Mouse (Mus musculus): Measurements from ENCODE around the gene Atoh1. TPM values are rescaled to one million over a fixed set of nuclear protein-coding genes. Genes with fewer than 3 reads are reported as not detected.
A peak's percentile ranks its signal among the peaks of the same experiment; 100 is the strongest.

Gene Atoh1
- polyA plus RNA-seq, 1 experiment from 2014 or later: not detected

GRCm38 (mm10) chr6:64731621-64732320 lies 2.8 kb downstream of the Atoh1 start:
- Histone ChIP-seq H3K4me1 (peaks cover 39% of the 10 kb centered on the region), H3K36me3 (replicated peaks) (no peaks in the 10 kb centered on the region), H3K4me3 (replicated peaks) (no peak overlapping the region), H3K9me3 (no peaks in the 10 kb centered on the region), H3K4me2 (no peak overlapping the region), H3K9ac (no peak overlapping the region), H3K27me3 (peaks cover 93% of the 10 kb centered on the region), H3K27ac (no peak overlapping the region)
- 2% methylated on average over 8 of the region's 8 CpGs for WGBS
- ATAC-seq (ENCODE audit: low FRiP score): no peak

GRCm38 (mm10) chr6:64733311-64733710 lies 4.4 kb downstream of the Atoh1 start:
- ATAC-seq (ENCODE audit: low FRiP score): no peak
- H3K27ac ChIP-seq: no peak overlapping the region
- no peaks in the 10 kb centered on the region for H3K9me3 ChIP-seq
- H3K27me3 ChIP-seq: peaks cover 83% of the 10 kb centered on the region
- no peak overlapping the region for H3K4me2 ChIP-seq
- H3K9ac ChIP-seq: no peak overlapping the region
- peaks cover 31% of the 10 kb centered on the region for H3K4me1 ChIP-seq
- 1% methylated on average over 4 of the region's 4 CpGs for WGBS
- H3K36me3 ChIP-seq (replicated peaks): no peaks in the 10 kb centered on the region
- H3K4me3 ChIP-seq (replicated peaks): no peak overlapping the region

- Histone ChIP-seq H3K4me1 (peaks cover 19% of the 10 kb centered on the region), H3K27me3 (peaks cover 76% of the 10 kb centered on the region), H3K9ac (peak overlapping the region; percentile 45), H3K4me2 (peak overlapping the region; percentile 98), H3K9me3 (no peaks in the 10 kb centered on the region), H3K4me3 (replicated peaks) (peak overlapping the region; percentile 51), H3K36me3 (replicated peaks) (no peaks in the 10 kb centered on the region), H3K27ac (no peak overlapping the region)
- peak; percentile 73 for ATAC-seq (ENCODE audit: low FRiP score)
- under 1% methylated on average over 54 of the region's 54 CpGs for WGBS
Measured at GRCm38 (mm10) chr6:64734441-64735320, 5.8 kb downstream of the Atoh1 start.

- peaks cover 11% of the 10 kb centered on the region for H3K4me1 ChIP-seq
- ATAC-seq (ENCODE audit: low FRiP score): no peak
- no peak overlapping the region for H3K9ac ChIP-seq
- no peak overlapping the region for H3K4me2 ChIP-seq
- no peak overlapping the region for H3K27ac ChIP-seq
- no peaks in the 10 kb centered on the region for H3K9me3 ChIP-seq
- no peaks in the 10 kb centered on the region for H3K36me3 ChIP-seq (replicated peaks)
- no peak overlapping the region for H3K4me3 ChIP-seq (replicated peaks)
- 74% methylated on average over 4 of the region's 4 CpGs for WGBS
- peaks cover 68% of the 10 kb centered on the region for H3K27me3 ChIP-seq
Measured at GRCm38 (mm10) chr6:64736317-64736716, 7.4 kb downstream of the Atoh1 start.

GRCm38 (mm10) chr6:64742915-64743489 lies 14.1 kb downstream of the Atoh1 start:
- H3K9me3 ChIP-seq: no peaks in the 10 kb centered on the region
- H3K27ac ChIP-seq: no peak overlapping the region
- no peak overlapping the region for H3K9ac ChIP-seq
- no peaks in the 10 kb centered on the region for H3K4me1 ChIP-seq
- no peaks in the 10 kb centered on the region for H3K36me3 ChIP-seq (replicated peaks)
- H3K27me3 ChIP-seq: peaks cover 11% of the 10 kb centered on the region; the same call in 1 of the 2 replicates
- no peak overlapping the region for H3K4me3 ChIP-seq (replicated peaks)
- no peak overlapping the region for H3K4me2 ChIP-seq
- ATAC-seq (ENCODE audit: low FRiP score): no peak
- WGBS: 91% methylated on average over 2 of the region's 2 CpGs

GRCm38 (mm10) chr6:64754515-64754914 lies 25.6 kb downstream of the Atoh1 start:
- no peaks in the 10 kb centered on the region for H3K27me3 ChIP-seq
- no peaks in the 10 kb centered on the region for H3K9me3 ChIP-seq
- no peak overlapping the region for H3K4me3 ChIP-seq (replicated peaks)
- no peak for ATAC-seq (ENCODE audit: low FRiP score)
- no peak overlapping the region for H3K9ac ChIP-seq
- no peaks in the 10 kb centered on the region for H3K36me3 ChIP-seq (replicated peaks)
- H3K27ac ChIP-seq: no peak overlapping the region
- H3K4me2 ChIP-seq: no peak overlapping the region
- H3K4me1 ChIP-seq: no peaks in the 10 kb centered on the region
- 79% methylated on average over 2 of the region's 2 CpGs for WGBS

GRCm38 (mm10) chr6:64763901-64764300 lies 35.0 kb downstream of the Atoh1 start:
- H3K4me3 ChIP-seq (replicated peaks): no peak overlapping the region
- WGBS: 53% methylated on average over 8 of the region's 8 CpGs
- no peak overlapping the region for H3K4me2 ChIP-seq
- H3K27ac ChIP-seq: no peak overlapping the region
- H3K9me3 ChIP-seq: no peaks in the 10 kb centered on the region
- no peak for ATAC-seq (ENCODE audit: low FRiP score)
- no peak overlapping the region for H3K9ac ChIP-seq
- no peaks in the 10 kb centered on the region for H3K4me1 ChIP-seq
- H3K36me3 ChIP-seq (replicated peaks): no peaks in the 10 kb centered on the region
- no peaks in the 10 kb centered on the region for H3K27me3 ChIP-seq

GRCm38 (mm10) chr6:64773430-64773829 lies 44.5 kb downstream of the Atoh1 start:
- 4% methylated on average over 7 of the region's 7 CpGs for WGBS
- H3K27ac ChIP-seq: no peak overlapping the region
- H3K4me2 ChIP-seq: 0 out of 2 replicates have a peak overlapping the region, but pooled peaks have one; percentile 21

More at GRCm38 (mm10) chr6:64773430-64773829, 44.5 kb downstream of the Atoh1 start:
- no peaks in the 10 kb centered on the region for H3K27me3 ChIP-seq
- H3K9ac ChIP-seq: no peak overlapping the region
- H3K9me3 ChIP-seq: no peaks in the 10 kb centered on the region
- no peaks in the 10 kb centered on the region for H3K36me3 ChIP-seq (replicated peaks)
- H3K4me3 ChIP-seq (replicated peaks): no peak overlapping the region
- H3K4me1 ChIP-seq: peaks cover 5% of the 10 kb centered on the region
- ATAC-seq (ENCODE audit: low FRiP score): no peak
